Mouse (Mus musculus) naive thymus-derived CD4-positive, alpha-beta T cell, adult 5 months (primary cell): ENCODE data around the gene Cpt1b. TPM values are rescaled to one million over a fixed set of nuclear protein-coding genes. Genes with fewer than 3 reads are reported as not detected.

Experiments
- polyA plus RNA-seq: library from polyadenylated mRNA; unstranded; fragments of 100-300 nt; shearing (Covaris generic); gene quantifications from one replicate; pipeline ENCODE4 v1.2.1, GENCODE M21; 2017

Gene Cpt1b
- not detected for polyA plus RNA-seq

DNA sequence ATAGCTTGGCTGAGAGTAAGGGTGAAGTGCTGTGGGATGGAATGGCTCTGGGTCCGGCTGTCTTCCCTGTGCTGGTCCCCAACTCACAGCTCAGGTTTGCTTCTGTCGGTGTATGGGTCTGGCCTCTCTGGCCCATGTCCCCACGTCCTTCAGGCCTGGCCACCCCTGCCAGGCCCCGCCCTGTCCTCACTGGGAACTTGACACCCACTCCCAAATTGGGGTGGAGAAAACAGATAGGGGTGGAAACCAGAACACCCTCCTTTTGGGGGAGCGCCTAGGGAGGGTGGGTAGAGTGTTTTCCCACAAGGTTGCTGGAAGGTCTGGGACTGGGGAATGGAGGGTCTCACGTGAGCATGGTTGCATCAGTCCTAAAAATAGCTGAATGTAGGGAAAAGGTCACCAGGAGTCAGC lies at the start of gene Cpt1b:
Gene Cpt1b, minus strand, starts transcription at position 153 of the 411 bp plus-strand sequence.

DNA sequence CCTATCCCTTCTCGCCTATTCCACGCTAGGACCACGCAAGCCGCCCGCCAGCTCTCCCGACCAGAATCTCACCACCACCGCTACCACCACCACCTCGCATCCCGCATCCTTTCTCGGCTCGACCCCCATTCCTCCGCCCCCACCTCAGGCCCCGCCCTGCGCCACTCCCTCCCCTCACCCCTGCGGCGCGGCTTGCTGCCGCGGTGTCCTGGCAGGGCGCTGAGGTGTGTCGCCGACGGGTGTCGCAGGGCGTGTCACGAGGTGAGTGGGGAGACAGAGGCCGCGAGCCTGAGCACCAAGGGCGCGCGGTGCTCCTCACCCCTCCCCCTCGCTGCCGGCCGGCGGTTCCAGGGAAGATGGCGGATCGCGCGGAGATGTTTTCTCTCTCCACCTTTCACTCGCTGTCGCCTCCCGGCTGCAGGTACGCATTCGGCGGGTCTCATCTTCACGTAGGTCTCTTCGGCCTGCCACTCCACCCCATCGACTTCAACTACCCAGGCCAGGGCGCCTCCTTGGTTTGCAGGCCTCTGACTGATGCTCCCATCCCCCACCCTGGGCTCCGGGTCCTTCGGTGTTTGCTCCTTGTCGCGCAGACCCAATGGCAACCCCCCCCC lies 28.3 kb upstream of the Cpt1b start, which contains the start of gene Mapk8ip2:
Gene Mapk8ip2, plus strand, starts transcription at position 49 of the 614 bp plus-strand sequence.

DNA sequence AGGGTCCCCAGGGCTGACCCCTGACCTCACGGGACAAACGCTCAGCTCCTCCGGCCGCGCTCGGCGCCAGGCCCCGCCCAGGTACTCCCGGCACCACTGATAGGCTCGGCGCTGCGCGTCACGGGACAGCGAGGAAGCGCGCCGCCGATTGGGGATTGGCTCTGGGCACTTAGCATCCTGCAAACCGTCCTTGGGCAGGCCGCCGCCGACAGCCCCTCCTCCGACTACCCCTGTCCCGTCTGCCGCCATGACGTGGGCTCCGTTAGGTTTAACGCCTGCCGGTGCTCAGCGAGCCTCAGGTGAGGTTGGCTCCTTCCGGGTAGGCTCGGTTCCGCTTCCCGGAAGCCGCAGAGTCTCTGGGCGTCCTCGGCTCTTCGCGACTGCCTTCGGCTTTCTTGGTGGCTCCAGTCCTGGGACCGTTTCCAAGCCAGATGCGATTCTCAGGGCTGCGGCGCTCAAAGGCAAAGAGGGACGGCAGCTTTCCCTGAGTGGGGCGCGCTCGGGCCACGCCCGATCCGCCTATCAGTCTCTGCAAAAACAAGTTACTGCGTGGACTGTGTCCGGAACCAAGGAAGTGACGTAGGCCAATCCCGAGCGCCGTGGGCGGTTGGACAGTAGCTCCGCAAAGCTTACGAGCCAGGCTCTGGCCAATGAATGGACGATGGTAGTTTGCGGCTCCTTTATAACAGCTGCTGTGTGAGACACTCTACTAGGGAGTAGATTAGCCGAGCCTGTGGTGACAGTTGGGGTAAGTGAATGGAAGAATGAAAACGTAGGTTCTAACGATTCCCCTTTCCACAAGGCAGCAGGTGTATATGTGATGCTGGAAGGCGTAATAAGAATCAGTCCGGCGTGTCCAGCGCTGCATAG lies 3.9 kb upstream of the Cpt1b start, which contains the start of the genes C730034F03Rik, Gm44502 and Chkb:
Gene C730034F03Rik, plus strand, starts transcription at position 238 of the 870 bp plus-strand sequence.
Gene Gm44502, minus strand, starts transcription at position 345 of the 870 bp plus-strand sequence.
Gene Chkb, minus strand, starts transcription at position 557 of the 870 bp plus-strand sequence.

DNA sequence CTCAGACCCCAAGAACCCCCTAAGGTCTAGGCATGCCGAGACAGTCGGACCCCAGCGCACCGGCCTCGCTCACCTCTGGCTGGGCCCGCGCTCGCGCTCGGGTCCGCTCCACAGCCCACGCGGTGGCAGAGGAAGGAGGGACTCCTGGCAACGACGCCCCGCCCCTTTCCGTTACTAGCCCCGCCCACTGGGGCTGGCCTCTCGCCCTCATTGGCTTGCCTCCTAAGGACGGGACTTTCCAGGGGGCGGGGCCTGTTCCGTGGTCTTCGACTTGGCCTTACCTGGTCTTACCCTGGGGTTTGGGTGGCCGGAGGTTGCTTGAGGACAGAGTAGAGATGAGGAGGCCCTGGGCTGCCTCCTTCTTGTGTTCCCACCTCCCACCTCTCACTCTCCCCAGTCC lies 15.5 kb downstream of the Cpt1b start, which contains the start of gene Syce3:
Gene Syce3, minus strand, starts transcription at position 386 of the 400 bp plus-strand sequence.

DNA sequence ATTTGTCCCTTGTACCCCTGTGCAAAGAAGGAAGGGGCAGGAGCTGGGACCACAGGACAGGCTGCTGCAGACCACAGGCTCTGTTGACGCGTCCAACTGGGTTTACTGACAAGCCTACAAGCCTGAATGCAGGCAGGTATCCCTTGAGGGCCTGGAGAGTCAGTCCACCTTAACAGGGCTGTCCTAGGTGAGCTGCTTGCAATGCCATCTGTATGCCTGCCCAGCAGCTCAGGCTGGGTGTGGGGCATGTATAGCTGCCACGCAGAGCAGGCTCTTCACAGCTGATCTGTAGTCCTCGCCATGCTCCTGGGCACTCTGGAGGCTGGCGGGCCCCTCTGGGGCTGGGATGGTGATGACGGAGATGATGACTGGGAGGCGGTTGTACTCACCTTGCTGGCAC lies 41.0 kb downstream of the Cpt1b start, which contains the start of gene Klhdc7b:
Gene Klhdc7b, plus strand, starts transcription at position 301 of the 400 bp plus-strand sequence.

DNA sequence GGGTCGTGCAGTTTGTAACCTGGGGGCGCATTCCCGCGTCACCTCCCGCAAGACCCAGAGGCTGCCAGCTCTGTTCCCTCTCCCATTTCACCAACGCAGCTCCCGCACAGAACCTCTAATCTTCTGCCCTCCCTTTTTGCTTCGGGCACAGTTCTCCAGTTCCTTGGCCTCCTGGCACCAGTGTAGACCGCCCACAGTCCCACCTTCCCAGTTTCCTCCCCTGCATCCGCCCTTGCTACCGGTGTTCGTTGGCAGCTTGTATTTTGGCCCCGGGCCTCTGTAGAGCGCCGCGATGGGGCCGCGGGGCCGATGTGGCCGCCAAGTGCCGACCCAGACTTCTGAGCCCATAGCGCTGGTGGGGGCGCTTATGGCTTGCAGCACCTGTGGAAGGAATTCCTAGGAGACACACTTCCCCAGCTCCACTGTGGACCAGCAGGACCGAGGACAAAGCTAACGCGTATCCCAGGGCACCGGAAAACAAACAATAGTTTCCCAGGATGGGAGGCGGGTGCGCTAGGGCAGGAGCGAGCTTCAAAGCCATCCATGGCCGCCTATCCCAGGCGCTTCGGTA lies 46.7 kb downstream of the Cpt1b start, which contains the start of gene Odf3b:
Gene Odf3b, minus strand, starts transcription at position 452 of the 571 bp plus-strand sequence.

DNA sequence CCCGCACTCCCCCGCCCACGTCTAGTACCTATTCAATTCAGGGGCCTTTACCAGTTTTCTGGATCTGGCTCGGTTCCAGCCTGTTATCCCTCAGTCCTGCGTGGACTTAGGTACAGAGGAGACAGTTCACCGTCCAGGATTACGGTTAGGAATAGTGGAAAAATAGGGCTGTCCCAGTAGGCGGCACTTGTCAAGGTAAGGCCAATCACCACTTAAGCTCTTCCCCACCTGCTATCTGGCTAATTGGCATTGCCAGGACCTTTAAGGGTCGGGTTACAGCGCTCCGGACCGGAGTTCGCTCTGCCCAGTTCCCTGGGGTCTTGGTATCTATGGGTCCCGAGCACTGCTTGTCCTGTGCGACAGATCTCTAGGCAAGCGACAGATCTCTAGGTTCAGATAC lies 48.7 kb downstream of the Cpt1b start, which contains the start of gene Tymp:
Gene Tymp, minus strand, starts transcription at position 83 of the 400 bp plus-strand sequence.

DNA sequence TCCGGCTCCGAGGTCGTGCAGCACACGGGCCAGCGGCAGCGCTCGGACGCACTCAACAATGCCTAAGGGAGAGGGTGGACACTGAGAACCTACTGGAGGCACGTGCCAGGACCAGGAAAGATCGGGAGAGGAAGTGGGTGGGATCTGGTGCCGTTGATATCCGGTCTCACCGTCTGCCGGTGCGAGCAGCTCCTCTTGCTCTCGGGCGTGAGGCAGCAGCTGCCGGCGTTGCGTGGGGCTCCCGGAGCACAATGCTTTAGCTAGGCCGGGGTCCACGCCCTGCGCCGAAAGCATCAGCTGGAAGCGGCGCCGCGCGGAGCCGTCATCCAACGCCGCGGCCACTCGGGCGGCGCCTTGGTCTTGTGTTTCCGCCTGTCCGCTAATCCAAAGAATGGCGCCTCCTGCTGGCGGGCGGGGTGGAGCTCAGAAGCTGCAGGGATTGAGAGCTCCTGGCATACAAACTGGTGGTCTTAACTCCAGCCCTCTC lies 51.9 kb downstream of the Cpt1b start, which contains the start of gene Sco2:
Gene Sco2, minus strand, starts transcription at position 85 of the 487 bp plus-strand sequence.

Other genes starting within 250 kb of the Cpt1b start
- 0.30 TPM for gene Plxnb2, start 245.1 kb downstream of the Cpt1b start, polyA plus RNA-seq
- gene Dennd6b, start 229.4 kb downstream of the Cpt1b start, polyA plus RNA-seq = 47.8 TPM
- gene Ppp6r2, start 214.3 kb downstream of the Cpt1b start, polyA plus RNA-seq = 14.5 TPM
- 191 TPM for gene Sbf1, start 110.6 kb downstream of the Cpt1b start, polyA plus RNA-seq
- gene Adm2, start 103.1 kb downstream of the Cpt1b start, polyA plus RNA-seq = not detected
- gene Miox, start 91.5 kb downstream of the Cpt1b start, polyA plus RNA-seq = not detected
- gene Lmf2, start 70.2 kb downstream of the Cpt1b start, polyA plus RNA-seq = 57.9 TPM
- 142 TPM for gene Ncaph2, start 70.1 kb downstream of the Cpt1b start, polyA plus RNA-seq
- 4.6 TPM for gene Sco2, start 52.0 kb downstream of the Cpt1b start, polyA plus RNA-seq
- 1.0 TPM for gene Tymp, start 48.8 kb downstream of the Cpt1b start, polyA plus RNA-seq
- gene Odf3b, start 46.6 kb downstream of the Cpt1b start, polyA plus RNA-seq = not detected
- gene Klhdc7b, start 40.9 kb downstream of the Cpt1b start, polyA plus RNA-seq = not detected
- not detected for gene Syce3, start 15.4 kb downstream of the Cpt1b start, polyA plus RNA-seq
- 11.5 TPM for gene C730034F03Rik, start 3.7 kb upstream of the Cpt1b start, polyA plus RNA-seq
- gene Gm44502, start 3.8 kb upstream of the Cpt1b start, polyA plus RNA-seq = 0.42 TPM
- 145 TPM for gene Chkb, start 4.0 kb upstream of the Cpt1b start, polyA plus RNA-seq
- gene Mapk8ip2, start 28.1 kb upstream of the Cpt1b start, polyA plus RNA-seq = not detected
- 20.8 TPM for gene Arsa, start 51.6 kb upstream of the Cpt1b start, polyA plus RNA-seq
- not detected for gene Shank3, start 73.8 kb upstream of the Cpt1b start, polyA plus RNA-seq
- gene Acr, start 142.5 kb upstream of the Cpt1b start, polyA plus RNA-seq = not detected
- gene Rabl2, start 166.1 kb upstream of the Cpt1b start, polyA plus RNA-seq = 0.40 TPM